Mouse (Mus musculus): ENCODE data around the gene Wwox. TPM values are rescaled to one million over a fixed set of nuclear protein-coding genes. Genes with fewer than 3 reads are reported as not detected.
"Not testable (repeated sequence)": the region's sequence is repeated elsewhere in the genome, so short reads cannot be mapped to it uniquely, and the experiment has no call there.

Gene Wwox
- total RNA-seq, 4 experiments from 2014 or later: 14.4 to 17.9 (median 16.4) TPM

DNA sequence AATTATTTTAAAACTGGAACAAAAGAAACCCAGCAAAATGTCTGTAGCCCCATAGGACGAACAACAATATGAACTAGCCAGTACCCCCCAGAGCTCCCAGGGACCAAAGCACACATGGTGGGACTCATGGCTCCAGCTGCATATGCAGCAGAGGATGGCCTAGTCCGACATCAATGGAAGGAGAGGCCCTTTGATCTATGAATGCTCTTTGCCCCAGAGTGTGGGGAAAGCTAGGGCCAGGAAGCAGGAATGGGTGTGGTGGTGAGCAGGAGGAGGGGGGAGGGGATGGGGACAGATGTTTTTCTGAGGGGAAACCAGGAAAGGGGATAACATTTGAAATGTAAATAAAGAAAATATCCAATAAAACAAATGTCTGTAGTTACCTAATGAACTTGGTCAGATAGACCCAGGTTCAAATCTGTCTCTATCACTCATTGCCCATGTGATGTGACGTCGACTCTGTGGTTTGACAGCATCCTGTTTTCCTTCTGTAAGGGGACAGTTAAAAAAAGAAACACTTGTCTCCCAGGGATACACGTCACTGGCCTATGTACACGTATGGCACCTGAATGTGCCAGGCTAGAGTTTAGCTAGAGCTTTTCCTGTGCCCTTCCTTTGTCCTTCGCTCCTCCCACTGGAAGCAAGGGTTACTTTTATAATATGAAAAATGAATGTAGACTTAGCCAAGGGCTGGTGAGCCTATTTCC is 362.1 kb downstream of the Wwox start:
- DNase-seq (ENCODE audit: low spot score in 2 of 2): no peak

DNA sequence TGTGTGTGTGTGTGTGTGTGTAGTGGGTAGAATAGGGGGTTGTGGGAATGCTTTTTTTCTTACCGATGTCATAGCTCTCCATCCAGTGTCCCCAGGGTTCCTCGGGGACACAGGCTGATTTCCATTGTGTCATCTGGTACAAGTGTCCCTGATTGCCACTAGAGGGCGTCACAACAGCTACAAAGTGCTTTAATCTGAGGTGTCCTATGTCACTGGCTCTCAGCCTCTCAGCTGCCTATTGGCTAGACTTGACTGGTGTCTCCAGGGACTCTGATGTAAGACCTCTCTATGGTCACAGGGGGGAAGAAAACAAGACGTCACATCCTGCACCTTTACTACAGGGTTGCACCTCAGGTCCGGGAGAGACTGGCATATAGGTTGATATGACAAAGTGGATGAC is 363.7 kb downstream of the Wwox start:
- no peak for DNase-seq (ENCODE audit: low spot score in 2 of 2)

DNA sequence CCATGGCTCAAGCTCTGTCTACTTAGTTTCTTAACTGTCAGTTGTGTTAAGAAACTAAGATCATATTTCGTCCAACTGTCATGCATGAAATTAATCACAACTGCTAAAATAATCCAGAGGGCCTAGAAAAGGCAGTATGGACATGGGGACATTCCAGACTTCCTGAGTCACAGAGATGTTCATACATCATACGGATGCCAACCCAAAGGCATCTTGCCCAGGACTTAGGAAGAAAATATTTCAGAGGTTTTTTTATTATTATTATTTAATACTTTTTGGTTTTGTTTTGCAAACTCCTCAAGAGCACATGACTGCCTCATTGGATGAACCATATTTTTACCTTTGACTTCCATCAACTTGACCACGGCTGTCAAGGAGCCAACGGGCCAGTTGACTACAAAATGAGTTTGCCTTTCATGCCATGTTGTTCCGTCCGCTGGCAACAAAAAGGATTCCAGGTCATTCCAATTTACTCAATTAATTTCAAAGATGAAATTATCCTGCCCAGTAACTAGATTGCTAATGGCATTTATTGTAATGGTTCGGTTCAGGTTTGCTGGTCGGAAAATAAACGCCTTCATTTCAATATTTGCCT is 367.5 kb downstream of the Wwox start:
- no peak for DNase-seq (ENCODE audit: low spot score in 2 of 2)

DNA sequence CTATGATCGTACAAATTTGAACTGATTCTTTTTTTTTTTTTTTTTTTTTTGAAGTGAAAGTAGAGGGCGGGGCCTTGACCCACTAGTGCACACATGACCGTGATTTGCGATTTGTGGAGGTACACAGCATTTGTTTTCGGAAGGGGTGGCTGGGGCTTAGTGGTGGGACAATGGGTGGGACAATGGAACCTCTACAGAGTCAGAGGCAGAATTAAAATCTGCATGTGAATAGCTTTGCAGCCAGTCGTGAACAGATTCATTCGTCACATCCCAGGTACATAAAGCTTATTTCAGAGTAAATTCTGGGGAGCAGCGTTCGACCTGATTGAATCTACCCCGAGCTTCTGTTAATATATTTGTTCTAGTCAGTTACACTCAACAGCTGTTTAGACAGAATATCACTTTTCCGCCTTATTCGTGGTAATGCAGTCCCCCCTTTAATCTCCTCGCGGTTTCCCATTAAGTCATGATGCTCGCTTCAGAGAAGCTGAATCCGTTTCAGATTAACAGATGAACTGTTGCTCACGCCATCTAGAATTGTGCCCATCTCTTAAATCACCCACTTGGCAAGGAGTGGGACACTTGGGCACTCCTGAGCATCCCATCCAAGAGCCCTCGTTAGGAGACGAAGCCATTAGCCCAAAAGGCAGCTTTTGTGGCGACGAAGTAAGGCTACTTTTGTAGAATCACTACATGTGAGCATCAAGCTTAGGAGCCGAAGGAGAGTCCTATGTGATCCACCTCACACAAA is 368.4 kb downstream of the Wwox start:
- no peak for DNase-seq (ENCODE audit: low spot score in 2 of 2)

DNA sequence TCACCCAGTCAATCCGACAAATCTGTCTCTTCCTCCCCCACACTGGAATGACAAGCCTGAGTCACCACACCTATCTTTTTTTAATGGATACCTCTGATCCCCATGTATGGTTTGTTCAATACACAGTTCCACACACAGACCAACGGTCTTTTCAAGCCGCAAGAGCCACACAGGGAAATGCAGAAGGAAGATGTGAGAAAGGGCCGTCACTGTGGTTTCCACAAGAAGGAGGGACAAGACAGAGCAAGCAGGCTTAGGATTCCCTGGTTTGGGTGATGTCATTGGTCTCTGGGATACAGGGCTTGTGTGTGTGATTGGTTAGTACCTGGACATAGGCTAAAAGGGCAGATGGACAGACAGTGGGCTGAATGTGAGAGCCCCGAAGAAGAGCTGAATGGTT is 371.0 kb downstream of the Wwox start:
- no peak for DNase-seq (ENCODE audit: low spot score in 2 of 2)

DNA sequence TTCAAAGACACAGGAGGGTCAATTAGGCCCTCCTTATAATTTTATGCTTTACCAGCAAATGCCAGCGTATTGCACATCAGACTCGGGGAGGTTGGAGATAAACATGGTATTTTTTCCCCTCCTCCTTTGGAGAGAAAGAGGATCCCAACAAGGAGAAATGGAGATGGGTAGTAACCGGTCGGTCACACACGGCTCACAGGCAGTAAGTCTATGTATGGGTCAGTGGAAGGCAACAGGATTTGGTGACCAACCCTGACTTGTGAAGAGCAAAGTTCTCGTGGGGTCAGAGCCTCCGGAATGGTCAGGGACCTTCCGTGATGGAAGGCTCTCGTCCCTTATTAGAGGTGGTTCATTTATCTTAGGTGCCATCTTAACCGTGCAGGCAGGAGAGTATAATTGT is 374.4 kb downstream of the Wwox start:
- no peak for DNase-seq (ENCODE audit: low spot score in 2 of 2)

DNA sequence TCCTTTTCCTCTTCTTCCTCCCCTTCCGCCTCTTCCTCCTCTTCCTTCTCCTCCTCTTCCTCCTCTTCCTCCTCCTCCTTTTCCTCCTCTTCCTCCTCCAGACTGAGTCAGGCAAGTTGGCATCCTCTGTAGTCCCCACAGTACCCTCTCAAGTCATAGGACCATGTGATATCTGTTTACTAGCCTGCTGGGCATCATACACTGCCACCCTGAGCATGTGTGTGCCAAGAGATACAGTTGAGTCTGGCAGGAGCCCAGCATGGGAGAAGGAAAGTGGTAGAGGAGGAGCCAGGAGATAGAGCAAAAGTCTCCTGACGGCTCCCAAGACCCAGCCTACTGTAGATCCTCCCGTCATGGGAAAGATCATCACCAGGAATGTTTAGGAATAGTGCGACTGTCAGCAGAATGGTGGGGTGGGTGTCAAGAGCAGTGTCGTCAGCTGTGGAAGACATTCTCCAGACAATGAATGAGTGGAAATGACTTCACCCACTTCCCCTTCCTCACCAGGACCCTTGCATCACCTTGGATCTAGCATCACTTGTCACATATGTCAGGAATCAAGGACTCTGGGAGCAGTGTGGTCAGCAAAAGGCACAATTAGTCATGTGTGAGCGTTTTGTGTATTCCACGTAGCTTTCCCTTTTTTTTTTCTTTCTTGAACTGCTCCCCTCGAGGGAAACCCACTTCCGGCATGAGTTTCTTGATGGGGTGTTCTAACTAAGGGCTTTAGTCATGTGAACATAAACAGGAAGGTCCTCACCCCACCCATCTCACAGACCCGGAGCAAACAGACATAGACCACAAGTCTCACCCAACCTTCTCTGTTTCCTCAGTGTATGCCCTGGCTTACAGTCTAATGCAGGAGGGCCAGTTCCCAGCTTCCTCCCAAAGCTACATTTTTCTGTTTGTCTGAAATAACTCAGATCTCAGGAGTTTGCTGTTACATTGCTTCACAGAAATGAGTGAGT is 375.6 kb downstream of the Wwox start:
- DNase-seq (ENCODE audit: low spot score in 2 of 2): no peak

DNA sequence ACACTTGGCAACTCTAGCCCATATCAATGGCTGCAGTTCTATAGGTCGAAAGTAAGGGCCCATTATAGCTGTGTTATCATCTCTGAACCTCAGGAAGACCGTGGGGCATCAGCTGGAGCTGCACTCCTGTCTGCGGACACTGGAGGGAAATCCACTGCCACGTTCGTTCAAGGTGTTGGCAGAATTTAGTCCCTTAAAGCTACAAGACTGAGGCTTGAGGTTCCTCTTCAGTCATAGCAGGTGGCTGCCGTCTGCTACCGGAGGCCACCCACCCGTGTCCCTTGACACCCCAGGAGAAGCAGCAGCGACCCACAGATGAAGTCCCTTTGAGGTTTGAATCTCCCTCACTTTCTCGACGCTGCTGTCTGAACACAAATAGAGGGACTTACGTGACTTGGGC is 376.9 kb downstream of the Wwox start:
- DNase-seq (ENCODE audit: low spot score in 2 of 2): no peak

DNA sequence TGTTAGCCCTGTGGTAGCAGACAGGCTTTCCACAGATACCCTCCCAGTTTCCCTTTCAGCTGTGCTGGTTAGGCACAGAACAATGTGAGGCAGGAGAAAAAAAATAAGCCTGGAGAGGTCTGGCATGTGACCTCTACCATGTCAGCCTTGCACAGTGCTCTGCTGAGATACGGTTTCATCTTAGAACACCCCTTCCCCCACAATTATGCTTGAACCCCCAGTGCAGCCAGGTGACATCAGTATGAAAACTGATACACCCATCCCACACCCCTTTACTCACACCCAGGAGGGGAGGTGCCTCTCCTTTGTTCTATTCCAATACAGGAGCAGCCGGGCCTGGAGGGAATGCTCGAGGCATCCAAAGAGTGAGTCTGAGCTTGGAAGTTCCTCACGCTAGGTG is 377.5 kb downstream of the Wwox start:
- no peak for DNase-seq (ENCODE audit: low spot score in 2 of 2)

DNA sequence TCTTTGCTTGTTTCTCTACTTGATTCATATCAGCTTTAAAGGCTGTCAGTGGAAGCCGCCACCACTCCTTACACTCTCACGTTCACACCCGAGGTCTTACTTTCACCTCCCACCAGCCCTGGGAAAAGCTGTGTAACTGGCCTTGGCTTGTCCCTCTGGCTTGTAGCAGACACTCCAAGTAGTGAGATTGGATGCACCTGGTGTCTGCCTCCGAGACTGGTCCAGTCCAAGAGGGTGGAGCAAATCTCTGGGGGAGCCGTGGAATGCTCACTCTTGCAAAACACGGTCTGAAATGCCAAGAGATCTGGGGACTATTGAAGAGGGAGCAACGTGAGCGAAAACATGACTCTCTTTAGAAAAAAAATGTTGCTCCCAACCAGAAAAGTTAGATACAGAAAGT is 382.1 kb downstream of the Wwox start:
- no peak for DNase-seq (ENCODE audit: low spot score in 2 of 2)

DNA sequence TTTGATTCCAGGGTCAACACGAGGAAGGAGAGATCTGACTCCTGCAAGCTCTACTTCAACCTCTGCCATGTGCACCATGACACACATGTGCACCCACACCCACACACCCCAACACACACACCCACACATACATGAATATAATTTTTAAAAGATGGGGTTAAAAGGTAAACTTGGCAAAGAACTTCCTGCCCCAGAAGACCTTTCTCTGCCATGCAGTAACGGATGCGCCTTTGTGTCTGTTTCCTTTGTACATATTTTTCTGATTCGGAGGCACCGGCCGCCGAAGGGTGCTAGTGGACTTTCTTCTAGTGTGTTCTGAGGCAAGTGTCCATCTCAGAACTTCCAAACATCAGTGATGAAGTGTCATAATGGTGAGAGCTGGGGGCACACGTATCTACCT is 386.0 kb downstream of the Wwox start:
- no peak for DNase-seq (ENCODE audit: low spot score in 2 of 2)

DNA sequence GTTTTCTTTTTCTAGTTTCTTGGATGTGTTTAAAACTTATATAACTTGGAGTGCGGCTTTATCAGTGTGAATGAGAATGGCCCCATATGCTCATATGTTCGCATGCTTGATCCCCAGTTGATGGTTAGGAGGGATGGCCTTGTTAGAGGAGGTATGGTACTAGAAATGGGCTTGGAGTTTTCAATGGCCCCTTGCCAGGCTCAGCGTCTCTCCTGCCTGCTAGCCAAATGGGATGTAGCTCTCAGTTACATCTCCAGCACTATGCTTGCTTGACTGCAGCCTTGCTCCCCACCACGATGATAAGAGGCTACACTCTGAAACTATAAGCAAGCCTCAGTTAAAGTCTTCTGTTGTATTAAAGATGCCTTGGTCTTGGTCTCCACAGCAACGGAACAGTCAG is 387.5 kb downstream of the Wwox start:
- no peak for DNase-seq (ENCODE audit: low spot score in 2 of 2)

DNA sequence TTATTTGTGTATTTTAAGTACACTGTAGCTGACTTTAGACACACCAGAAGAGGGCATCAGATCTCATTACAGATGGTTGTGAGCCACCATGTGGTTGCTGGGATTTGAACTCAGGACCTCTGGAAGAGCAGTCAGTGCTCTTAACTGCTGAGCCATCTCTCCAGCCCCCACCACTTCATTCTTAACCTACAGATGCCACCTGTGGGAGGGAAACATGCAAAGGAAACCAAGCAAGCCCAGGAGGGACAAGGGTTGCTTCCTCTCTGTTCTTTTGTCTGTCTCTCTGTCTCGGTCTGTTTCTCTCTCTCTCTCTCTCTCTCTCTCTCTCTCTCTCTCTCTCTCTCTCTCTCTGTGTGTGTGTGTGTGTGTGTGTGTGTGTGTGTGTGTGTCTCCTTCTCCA is 388.4 kb downstream of the Wwox start:
- not testable (repeated sequence) for DNase-seq (ENCODE audit: low spot score in 2 of 2)

DNA sequence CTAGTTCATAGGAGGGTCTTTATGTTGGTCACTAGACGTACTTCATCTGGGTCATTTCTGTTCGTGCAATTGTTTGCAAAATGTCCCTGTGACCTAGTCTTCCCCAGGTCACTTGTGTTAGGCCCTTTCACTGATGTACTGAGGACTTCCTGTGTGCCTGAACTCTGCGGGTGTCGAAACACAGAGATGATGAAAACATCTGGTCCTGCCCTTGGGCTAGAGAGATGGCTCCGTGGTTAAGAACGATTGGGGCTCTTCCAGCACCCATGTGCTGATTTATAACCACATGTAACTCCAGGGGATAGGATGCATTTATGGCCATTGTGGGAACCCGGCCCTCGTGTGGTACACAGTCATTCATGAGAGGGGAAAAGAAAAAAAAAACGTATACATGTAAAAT is 392.1 kb downstream of the Wwox start:
- no peak for DNase-seq (ENCODE audit: low spot score in 2 of 2)

DNA sequence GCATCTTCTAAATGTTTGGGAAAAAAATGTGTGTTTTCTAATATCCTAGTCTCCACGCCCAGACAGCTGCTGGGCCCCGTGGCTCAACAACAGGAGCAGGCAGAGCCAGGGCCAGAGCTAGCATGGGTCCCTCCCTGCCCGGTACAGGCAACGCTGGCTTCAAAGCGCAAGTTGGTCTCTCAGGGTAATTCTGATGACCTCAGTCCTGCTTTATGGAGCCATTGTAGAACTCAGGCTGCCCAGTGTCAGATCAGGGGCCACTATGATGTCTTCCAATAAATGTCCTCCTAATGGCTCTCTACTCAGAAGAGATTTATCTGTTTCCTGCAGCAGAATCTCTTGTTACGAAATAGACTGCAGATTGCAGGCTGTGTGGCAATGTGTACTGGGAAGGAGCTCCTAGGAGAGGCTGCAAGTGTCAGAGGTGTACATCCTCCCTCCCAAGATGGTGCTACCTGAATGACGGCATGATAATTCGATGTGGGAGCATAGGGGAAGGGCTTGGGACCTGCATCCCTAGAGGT is 392.9 kb downstream of the Wwox start:
- DNase-seq (ENCODE audit: low spot score in 2 of 2): no peak

DNA sequence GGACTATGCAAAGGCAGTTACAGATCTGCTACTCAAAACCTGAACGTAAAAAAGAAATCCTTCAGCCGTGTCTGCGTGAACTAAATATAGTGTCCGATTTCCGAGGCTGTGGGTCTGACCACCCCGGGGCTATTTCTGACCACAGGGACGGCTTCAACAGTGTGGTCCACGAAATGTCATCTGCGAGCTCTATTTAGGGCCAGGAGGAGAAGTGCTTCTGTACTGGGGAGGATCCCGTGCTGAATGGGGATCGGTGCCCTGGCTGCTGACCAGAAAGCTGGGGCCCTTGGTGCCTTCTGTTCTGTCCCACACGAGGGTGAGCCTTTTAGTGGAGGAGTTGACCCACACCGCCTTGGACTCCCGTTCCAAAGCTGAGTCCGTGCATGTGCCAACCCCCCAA is 395.3 kb downstream of the Wwox start:
- DNase-seq (ENCODE audit: low spot score in 2 of 2): no peak

DNA sequence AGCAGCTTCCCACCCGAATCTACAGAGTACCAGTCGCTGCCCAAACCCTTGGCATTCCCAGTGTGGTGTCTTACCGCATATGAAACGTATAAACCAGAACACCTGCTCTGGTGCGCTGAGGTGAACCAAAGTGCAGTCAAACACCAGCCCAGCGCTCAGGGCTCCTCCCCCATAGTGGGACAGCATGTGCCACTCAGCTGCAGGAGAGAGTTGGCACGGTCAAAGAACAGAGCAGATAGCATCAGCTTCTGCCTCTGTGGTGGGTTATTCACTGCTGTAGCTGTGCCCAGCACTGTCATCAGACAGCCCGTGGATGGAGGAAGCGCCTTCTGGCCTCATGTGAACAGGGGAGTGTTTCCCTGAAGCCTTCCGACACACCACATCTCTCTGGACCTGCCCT is 400.5 kb downstream of the Wwox start:
- no peak for DNase-seq (ENCODE audit: low spot score in 2 of 2)

DNA sequence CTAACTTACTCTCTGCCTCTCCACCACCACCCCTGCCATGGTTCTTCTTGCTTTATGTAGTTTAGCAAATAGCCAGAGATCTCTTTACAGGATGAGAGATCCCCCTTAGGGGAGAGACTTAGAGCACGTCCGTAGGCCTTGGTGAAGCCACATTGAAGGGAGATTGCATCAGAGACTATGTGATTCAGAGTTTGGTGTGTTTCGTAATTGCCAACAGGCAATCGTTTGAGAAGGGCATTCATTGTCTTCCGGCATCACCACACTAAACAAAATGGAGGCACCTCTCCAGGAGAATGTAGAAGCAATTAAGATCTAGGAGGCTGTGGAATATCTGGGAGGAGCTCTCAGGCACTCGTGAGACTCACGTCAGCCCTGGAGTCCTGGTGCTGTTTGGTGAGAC is 408.2 kb downstream of the Wwox start:
- no peak for DNase-seq (ENCODE audit: low spot score in 2 of 2)

DNA sequence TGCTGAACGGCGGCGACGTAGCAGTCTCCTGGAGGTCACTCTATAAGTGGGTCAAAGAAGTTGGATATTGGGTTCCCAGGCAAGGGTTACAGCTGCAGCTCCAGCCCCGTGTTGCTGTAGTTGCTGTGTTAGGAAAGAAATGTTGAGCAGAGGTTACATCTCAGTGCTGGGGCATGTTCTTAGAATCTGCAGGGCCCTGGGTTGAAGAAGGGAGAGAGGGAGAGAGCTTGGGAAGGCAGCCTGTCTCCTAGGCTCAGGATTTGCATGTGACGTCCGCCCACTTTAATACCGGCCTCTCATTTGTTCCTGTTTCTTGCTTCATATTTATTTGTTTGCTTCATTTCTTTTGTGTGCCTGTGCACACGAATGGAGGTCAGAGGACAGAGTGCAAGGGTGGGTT is 410.0 kb downstream of the Wwox start:
- no peak for DNase-seq (ENCODE audit: low spot score in 2 of 2)

DNA sequence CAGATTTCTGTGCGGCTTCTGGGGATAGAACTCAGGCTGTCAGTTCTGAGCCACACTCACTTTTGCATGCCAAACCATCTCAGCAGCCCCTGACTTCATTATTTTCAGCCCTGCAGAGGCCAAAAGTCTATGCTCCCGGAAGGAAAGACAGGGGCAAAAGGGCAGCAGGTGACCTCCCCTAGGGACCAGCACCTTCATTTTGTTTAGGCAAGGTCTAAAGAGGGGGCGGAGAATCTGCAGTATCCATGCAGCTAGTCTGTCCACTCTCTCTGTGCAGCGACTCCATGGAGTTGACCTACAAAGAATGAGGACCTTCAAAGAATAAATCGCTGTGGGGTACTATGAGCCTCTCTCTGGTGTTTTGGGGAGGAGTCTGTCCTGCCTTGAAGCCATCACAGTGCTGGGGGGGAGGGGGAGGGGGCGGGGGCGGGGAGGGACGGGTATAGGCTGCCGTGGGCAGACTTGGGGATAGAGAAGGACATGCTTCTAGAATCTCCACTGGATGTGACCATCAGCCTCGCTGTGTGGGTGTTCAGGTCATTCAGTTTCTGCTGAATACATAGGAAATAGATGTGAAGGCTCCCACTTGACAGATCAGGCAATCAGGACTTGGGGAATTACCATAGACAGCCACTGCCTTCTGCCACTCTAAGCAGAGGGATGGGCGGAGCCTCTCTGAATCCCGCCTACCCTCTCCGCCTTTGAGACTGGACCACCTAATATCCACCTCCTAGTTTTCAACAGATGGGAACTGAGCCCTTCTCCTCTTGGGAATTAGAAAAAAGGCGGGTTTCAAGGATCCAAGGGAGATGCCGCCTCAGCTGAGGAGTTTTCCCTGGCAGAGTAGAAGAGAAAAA is 410.8 kb downstream of the Wwox start:
- no peak for DNase-seq (ENCODE audit: low spot score in 2 of 2)
